Mouse (Mus musculus): ENCODE measurements at regions not wholly inside any gene's neighbourhood (a gene's known extent, or its start where the extent isn't known, plus 50 kb on each side); places are given as distances from the start of the nearest gene placed in this dataset.

- H3K4me3 ChIP-seq (ENCODE audit: control insufficient read depth, low read depth, low read length), result no peak overlapping the region
- no peak overlapping the region for H3K27ac ChIP-seq (ENCODE audit: control insufficient read depth, insufficient read depth, low read depth, low read length)
- TF ChIP-seq POLR2A (IDR thresholded peaks at IDR 0.05; ENCODE audit: control insufficient read depth, low read depth, low read length) (no peak), CTCF (IDR thresholded peaks at IDR 0.05; ENCODE audit: control insufficient read depth, insufficient read depth, insufficient replicate concordance, low read depth, low read length) (no peak)
- no peaks in the 10 kb centered on the region for H3K27me3 ChIP-seq (ENCODE audit: control insufficient read depth, insufficient read depth, low read length)
- no peaks in the 10 kb centered on the region for H3K4me1 ChIP-seq (ENCODE audit: control insufficient read depth, insufficient read depth, low read length)
- no peaks in the 10 kb centered on the region for H3K36me3 ChIP-seq (ENCODE audit: control insufficient read depth, insufficient read depth, low read length)
These were observed 162.1 kb upstream of the Zc3h12a start for GRCm38 (mm10) chr4:125289709-125290108.

GRCm38 (mm10) chr4:125289031-125289449 is 161.4 kb upstream of the Zc3h12a start:
- TF ChIP-seq POLR2A (IDR thresholded peaks at IDR 0.05; ENCODE audit: control insufficient read depth, low read depth, low read length) (no peak), CTCF (IDR thresholded peaks at IDR 0.05; ENCODE audit: control insufficient read depth, insufficient read depth, insufficient replicate concordance, low read depth, low read length) (no peak)
- no peaks in the 10 kb centered on the region for H3K36me3 ChIP-seq (ENCODE audit: control insufficient read depth, insufficient read depth, low read length)
- H3K27ac ChIP-seq (ENCODE audit: control insufficient read depth, insufficient read depth, low read depth, low read length), result no peak overlapping the region
- H3K4me1 ChIP-seq (ENCODE audit: control insufficient read depth, insufficient read depth, low read length), result no peaks in the 10 kb centered on the region
- H3K27me3 ChIP-seq (ENCODE audit: control insufficient read depth, insufficient read depth, low read length), result no peaks in the 10 kb centered on the region
- no peak overlapping the region for H3K4me3 ChIP-seq (ENCODE audit: control insufficient read depth, low read depth, low read length)

- Histone ChIP-seq H3K27ac (ENCODE audit: control insufficient read depth, insufficient read depth, low read depth, low read length) (no peak overlapping the region), H3K36me3 (ENCODE audit: control insufficient read depth, insufficient read depth, low read length) (no peaks in the 10 kb centered on the region), H3K4me3 (ENCODE audit: control insufficient read depth, low read depth, low read length) (no peak overlapping the region), H3K4me1 (ENCODE audit: control insufficient read depth, insufficient read depth, low read length) (no peaks in the 10 kb centered on the region; the same call in 1 of the 2 replicates), H3K27me3 (ENCODE audit: control insufficient read depth, insufficient read depth, low read length) (no peaks in the 10 kb centered on the region)
- TF ChIP-seq CTCF (IDR thresholded peaks at IDR 0.05; ENCODE audit: control insufficient read depth, insufficient read depth, insufficient replicate concordance, low read depth, low read length), result no peak
- TF ChIP-seq POLR2A (IDR thresholded peaks at IDR 0.05; ENCODE audit: control insufficient read depth, low read depth, low read length), result no peak
These were observed 155.3 kb upstream of the Zc3h12a start for GRCm38 (mm10) chr4:125282974-125283319.

- H3K36me3 ChIP-seq (ENCODE audit: control insufficient read depth, insufficient read depth, low read length), result no peaks in the 10 kb centered on the region
- no peaks in the 10 kb centered on the region; the same call in 1 of the 2 replicates for H3K4me1 ChIP-seq (ENCODE audit: control insufficient read depth, insufficient read depth, low read length)
- no peak overlapping the region; the same call in 1 of the 2 replicates for H3K4me3 ChIP-seq (ENCODE audit: control insufficient read depth, low read depth, low read length)
- H3K27ac ChIP-seq (ENCODE audit: control insufficient read depth, insufficient read depth, low read depth, low read length), result no peak overlapping the region
- no peak for TF ChIP-seq CTCF (IDR thresholded peaks at IDR 0.05; ENCODE audit: control insufficient read depth, insufficient read depth, insufficient replicate concordance, low read depth, low read length)
- no peak for TF ChIP-seq POLR2A (IDR thresholded peaks at IDR 0.05; ENCODE audit: control insufficient read depth, low read depth, low read length)
- H3K27me3 ChIP-seq (ENCODE audit: control insufficient read depth, insufficient read depth, low read length), result no peaks in the 10 kb centered on the region
These were observed 154.7 kb upstream of the Zc3h12a start for GRCm38 (mm10) chr4:125282154-125282973.

- Histone ChIP-seq H3K4me1 (ENCODE audit: control insufficient read depth, insufficient read depth, low read length) (no peaks in the 10 kb centered on the region; the same call in 1 of the 2 replicates), H3K27me3 (ENCODE audit: control insufficient read depth, insufficient read depth, low read length) (no peaks in the 10 kb centered on the region), H3K4me3 (ENCODE audit: control insufficient read depth, low read depth, low read length) (no peak overlapping the region), H3K27ac (ENCODE audit: control insufficient read depth, insufficient read depth, low read depth, low read length) (no peak overlapping the region), H3K36me3 (ENCODE audit: control insufficient read depth, insufficient read depth, low read length) (no peaks in the 10 kb centered on the region)
- TF ChIP-seq POLR2A (IDR thresholded peaks at IDR 0.05; ENCODE audit: control insufficient read depth, low read depth, low read length) (no peak), CTCF (IDR thresholded peaks at IDR 0.05; ENCODE audit: control insufficient read depth, insufficient read depth, insufficient replicate concordance, low read depth, low read length) (no peak)
These were observed 151.5 kb upstream of the Zc3h12a start for GRCm38 (mm10) chr4:125279165-125279564.

GRCm38 (mm10) chr4:125276861-125277260 is 149.2 kb upstream of the Zc3h12a start:
- H3K4me1 ChIP-seq (ENCODE audit: control insufficient read depth, insufficient read depth, low read length), result no peaks in the 10 kb centered on the region
- no peak for TF ChIP-seq POLR2A (IDR thresholded peaks at IDR 0.05; ENCODE audit: control insufficient read depth, low read depth, low read length)
- no peak for TF ChIP-seq CTCF (IDR thresholded peaks at IDR 0.05; ENCODE audit: control insufficient read depth, insufficient read depth, insufficient replicate concordance, low read depth, low read length)
- H3K4me3 ChIP-seq (ENCODE audit: control insufficient read depth, low read depth, low read length), result no peak overlapping the region
- H3K27me3 ChIP-seq (ENCODE audit: control insufficient read depth, insufficient read depth, low read length), result no peaks in the 10 kb centered on the region
- no peak overlapping the region for H3K27ac ChIP-seq (ENCODE audit: control insufficient read depth, insufficient read depth, low read depth, low read length)
- no peaks in the 10 kb centered on the region for H3K36me3 ChIP-seq (ENCODE audit: control insufficient read depth, insufficient read depth, low read length)

GRCm38 (mm10) chr4:125275259-125275658 is 147.6 kb upstream of the Zc3h12a start:
- no peak for TF ChIP-seq CTCF (IDR thresholded peaks at IDR 0.05; ENCODE audit: control insufficient read depth, insufficient read depth, insufficient replicate concordance, low read depth, low read length)
- TF ChIP-seq POLR2A (IDR thresholded peaks at IDR 0.05; ENCODE audit: control insufficient read depth, low read depth, low read length), result no peak
- Histone ChIP-seq H3K27me3 (ENCODE audit: control insufficient read depth, insufficient read depth, low read length) (no peaks in the 10 kb centered on the region), H3K36me3 (ENCODE audit: control insufficient read depth, insufficient read depth, low read length) (no peaks in the 10 kb centered on the region), H3K4me1 (ENCODE audit: control insufficient read depth, insufficient read depth, low read length) (no peaks in the 10 kb centered on the region), H3K4me3 (ENCODE audit: control insufficient read depth, low read depth, low read length) (no peak overlapping the region), H3K27ac (ENCODE audit: control insufficient read depth, insufficient read depth, low read depth, low read length) (no peak overlapping the region)

All from testis, adult 2 months (tissue).